Mouse (Mus musculus) cerebellum, adult 2 months (tissue): Measurements from ENCODE around the gene Ctcf. TPM values are rescaled to one million over a fixed set of nuclear protein-coding genes. Genes with fewer than 3 reads are reported as not detected.
A peak's percentile ranks its signal among the peaks of the same experiment; 100 is the strongest.

Experiments used
- DNase-seq, 2 experiments: peaks; one replicate each; pipeline ENCODE4 v3.0.0; 2021
- H3K27ac ChIP-seq: fragments of 200-500 bp; 2 replicates; pipeline ENCODE4 v1.5.1; 2012; ENCODE audit warnings: low read length, control low read depth, inconsistent platforms; ENCODE audit not compliant: insufficient read depth
- H3K27me3 ChIP-seq: fragments of 200-500 bp; 2 replicates; pipeline ENCODE4 v1.6.1; 2012; ENCODE audit warnings: inconsistent platforms, mild to moderate bottlenecking, low read length, moderate library complexity; ENCODE audit not compliant: control insufficient read depth, insufficient read depth
- H3K4me1 ChIP-seq: fragments of 200-500 bp; 2 replicates; pipeline ENCODE4 v1.6.1; 2011; ENCODE audit warnings: low read length; ENCODE audit not compliant: control insufficient read depth, insufficient read depth
- H3K4me3 ChIP-seq: fragments of 200-500 bp; replicated peaks from 2 replicates; pipeline ENCODE3; 2011; ENCODE audit warnings: mild to moderate bottlenecking, low read depth, low read length, control low read depth; ENCODE audit not compliant: insufficient read depth
- CTCF ChIP-seq: fragments of 200-500 bp; IDR thresholded peaks from 2 replicates; pipeline ENCODE4 v1.5.1; 2011; ENCODE audit warnings: low read depth, mild to moderate bottlenecking, control low read depth, low read length, moderate library complexity, borderline replicate concordance; ENCODE audit not compliant: insufficient read depth
- POLR2A ChIP-seq: fragments of 200-500 bp; IDR thresholded peaks from 2 replicates; pipeline ENCODE4 v1.6.1; 2011; ENCODE audit warnings: low read length, control low read depth, borderline replicate concordance; ENCODE audit not compliant: insufficient read depth
- WGBS: fragments of 180-500 bp; shearing (Covaris S2); methylation state at CpG from one replicate; pipeline ENCODE4 v1.1.7; 2018; 5-methylcytosine and 5-hydroxymethylcytosine counted together
- polyA plus RNA-seq: library from polyadenylated mRNA; depleted of rRNA; stranded (reverse); fragments of >200 nt; gene quantifications from 2 replicates; pipeline ENCODE4 v1.2.3, GENCODE M21; 2012

Ctcf gene
- polyA plus RNA-seq, 1 experiment: 41.6 TPM

GRCm38 (mm10) chr8:105694051-105694799 is 57.9 kb downstream of the Ctcf start:
- WGBS: 1% methylated on average over 40 of the region's 40 CpGs
- TF ChIP-seq CTCF: peak; percentile 35; the same call in 1 of the 2 replicates
- TF ChIP-seq POLR2A: 0 out of 2 replicates have a peak, but pooled peaks have one; percentile 5

GRCm38 (mm10) chr8:105695080-105695780 is 58.9 kb downstream of the Ctcf start:
- Histone ChIP-seq H3K4me3 (peak overlapping the region; percentile 89), H3K4me1 (peaks cover 27% of the 10 kb centered on the region), H3K27me3 (no peaks in the 10 kb centered on the region), H3K27ac (peak overlapping the region; percentile 86)
- whole genome bisulfite sequencing: 23% methylated on average over 30 of the region's 30 CpGs
- TF ChIP-seq CTCF (no peak), POLR2A (no peak)
- DNase-seq: peak in 1 of 2 experiments; percentile 51

More at GRCm38 (mm10) chr8:105694051-105694799, 57.9 kb downstream of the Ctcf start:
- H3K27me3 ChIP-seq: no peaks in the 10 kb centered on the region
- H3K27ac ChIP-seq: peak overlapping the region; percentile 86
- peak; percentile 75 to 79 for DNase-seq
- peaks cover 20% of the 10 kb centered on the region for H3K4me1 ChIP-seq
- peak overlapping the region; percentile 89 for H3K4me3 ChIP-seq

GRCm38 (mm10) chr8:105697196-105697780 is 60.9 kb downstream of the Ctcf start:
- H3K4me3 ChIP-seq: no peak overlapping the region
- 86% methylated on average over 17 of the region's 17 CpGs for WGBS
- H3K27me3 ChIP-seq: no peaks in the 10 kb centered on the region
- DNase-seq: no peak
- no peak overlapping the region for H3K27ac ChIP-seq
- peaks cover 27% of the 10 kb centered on the region for H3K4me1 ChIP-seq
- TF ChIP-seq POLR2A (no peak), CTCF (no peak)

- WGBS: 15% methylated on average over 5 of the region's 5 CpGs
- Histone ChIP-seq H3K4me1 (peaks cover 39% of the 10 kb centered on the region), H3K27me3 (no peaks in the 10 kb centered on the region), H3K27ac (no peak overlapping the region), H3K4me3 (no peak overlapping the region)
- TF ChIP-seq POLR2A: no peak
- no peak for TF ChIP-seq CTCF
- DNase-seq: no peak
These were observed 62.4 kb downstream of the Ctcf start for GRCm38 (mm10) chr8:105698734-105699133.

DNA sequence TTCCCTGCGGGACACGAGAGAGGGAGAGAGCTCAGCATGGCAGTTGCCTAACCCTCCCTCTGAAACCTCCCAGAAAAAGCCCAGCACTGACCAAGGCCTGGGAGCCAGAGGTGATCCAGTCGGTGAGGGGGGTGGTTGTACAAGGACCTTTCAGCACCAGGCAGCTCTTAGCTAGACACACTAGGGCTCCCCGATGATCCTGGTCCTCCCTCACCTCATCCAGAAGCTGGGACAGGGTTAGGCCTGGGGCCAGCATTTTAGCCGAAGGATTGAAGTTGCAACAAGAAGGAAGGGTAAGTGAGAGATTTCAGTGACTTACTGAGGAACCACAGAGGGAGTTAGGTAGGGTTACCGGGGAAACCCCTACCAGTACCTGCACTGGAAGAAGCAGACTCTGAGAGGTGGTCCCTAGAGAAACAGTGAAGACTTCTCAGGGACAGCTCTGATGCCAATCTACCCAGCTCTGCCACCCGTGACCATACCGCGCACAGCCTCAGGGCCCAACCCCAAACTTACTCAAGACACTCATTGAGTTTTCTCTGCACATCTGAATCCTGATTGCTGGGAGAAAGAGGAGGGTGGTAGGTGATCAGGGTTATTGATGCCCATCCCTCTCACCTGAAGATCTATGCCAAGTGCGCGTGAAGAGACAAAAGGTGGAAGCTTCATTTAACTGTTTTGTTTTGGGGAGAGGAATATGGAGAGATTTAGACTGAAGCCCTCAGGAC is 63.3 kb downstream of the Ctcf start:
- H3K27me3 ChIP-seq: no peaks in the 10 kb centered on the region
- H3K4me1 ChIP-seq: peaks cover 49% of the 10 kb centered on the region
- no peak overlapping the region for H3K27ac ChIP-seq
- no peak for DNase-seq
- no peak for TF ChIP-seq CTCF
- no peak for TF ChIP-seq POLR2A
- H3K4me3 ChIP-seq: no peak overlapping the region
- WGBS: 73% methylated on average over 11 of the region's 11 CpGs

GRCm38 (mm10) chr8:105700566-105700965 is 64.2 kb downstream of the Ctcf start:
- DNase-seq: peak in 1 of 2 experiments; percentile 72
- peak overlapping the region; percentile 27; the same call in 1 of the 2 replicates for H3K27ac ChIP-seq
- WGBS: under 1% methylated on average over 21 of the region's 21 CpGs
- TF ChIP-seq POLR2A (no peak), CTCF (no peak)
- peaks cover 46% of the 10 kb centered on the region for H3K4me1 ChIP-seq
- H3K4me3 ChIP-seq: peak overlapping the region; percentile 84
- H3K27me3 ChIP-seq: no peaks in the 10 kb centered on the region
